Mouse (Mus musculus) right cerebral cortex, adult 2 months (tissue): Measurements from ENCODE around the gene Csf2.
"Not testable (repeated sequence)": the region's sequence is repeated elsewhere in the genome, so short reads cannot be mapped to it uniquely, and the experiment has no call there.

Experiments
- DNase-seq, 2 experiments: peaks; one replicate each; pipeline ENCODE4 v3.0.0; 2021 to 2022; ENCODE audit warnings: low spot score in 2 of 2

Gene Csf2

DNA sequence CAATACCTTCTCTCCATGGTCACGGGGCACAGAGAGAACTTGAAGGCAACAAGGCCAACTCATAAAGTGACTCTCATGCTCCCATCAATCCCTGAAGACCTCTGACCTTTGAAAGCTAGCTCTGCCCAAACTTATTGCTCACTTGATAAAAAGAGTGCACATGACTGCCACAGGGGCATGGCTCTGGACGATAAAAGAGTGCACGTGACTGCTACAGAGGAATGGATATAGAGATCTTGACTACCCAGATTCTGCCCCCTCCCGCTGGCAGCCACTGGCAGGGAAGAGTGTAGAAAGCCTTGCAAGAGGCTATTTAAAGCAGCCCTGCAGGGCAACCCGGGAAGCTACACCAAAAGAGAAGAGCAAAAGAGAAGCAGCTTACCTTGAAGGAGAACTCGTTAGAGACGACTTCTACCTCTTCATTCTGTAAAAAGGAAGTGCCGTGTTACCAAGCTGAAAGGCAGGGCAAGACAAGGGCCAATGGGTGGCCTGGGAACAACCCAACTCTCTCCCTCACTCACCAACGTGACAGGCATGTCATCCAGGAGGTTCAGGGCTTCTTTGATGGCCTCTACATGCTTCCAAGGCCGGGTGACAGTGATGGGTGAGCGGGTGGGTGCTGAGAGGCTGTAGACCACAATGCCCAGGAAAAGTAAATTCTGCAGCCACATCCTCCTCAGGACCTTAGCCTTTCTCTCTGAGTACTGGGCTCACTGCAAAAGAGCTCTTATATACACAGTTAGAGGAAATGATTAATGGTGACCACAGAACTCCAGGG, at the start of gene Csf2:
TSS of gene Csf2 (minus strand) at position 728 of the 778 bp plus-strand sequence.
- no peak for DNase-seq

DNA sequence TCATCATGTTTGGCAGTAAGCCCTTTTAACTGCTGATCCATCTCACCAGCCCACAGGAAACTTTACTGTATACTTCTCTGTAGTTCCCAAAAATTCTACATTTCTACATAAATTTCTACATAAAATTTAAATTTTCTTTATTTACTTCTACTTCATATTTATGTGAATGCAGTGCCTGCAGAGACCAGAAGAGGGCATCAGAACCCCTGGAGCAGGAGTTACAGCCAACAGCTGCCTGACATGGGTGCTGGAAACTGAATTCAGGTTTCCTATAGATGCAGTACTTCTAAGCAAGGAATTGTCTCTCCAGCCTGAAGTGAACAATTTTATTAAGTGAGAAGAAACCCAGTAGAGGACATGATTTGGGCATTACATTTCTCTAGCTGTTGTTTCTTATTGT, 49.3 kb upstream of the Csf2 start:
- DNase-seq, result no peak

DNA sequence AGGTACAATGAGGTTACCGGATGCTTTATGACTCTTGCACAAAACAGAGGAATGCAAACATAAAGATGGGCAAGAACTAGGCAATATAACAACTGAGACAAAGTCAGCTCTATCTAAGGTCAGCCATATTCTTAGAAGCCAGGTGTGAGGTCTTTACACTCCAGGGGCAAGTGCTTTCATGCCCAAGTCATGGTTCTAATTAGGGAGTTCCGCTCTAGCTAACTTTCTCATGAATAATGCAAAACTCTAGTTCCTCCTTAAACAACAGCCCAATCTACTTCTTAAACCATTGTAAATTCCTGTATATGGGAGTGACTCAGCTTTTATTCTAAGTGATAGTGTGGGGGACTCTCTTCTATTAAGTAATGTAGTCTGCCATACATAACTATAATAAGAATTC, 48.0 kb upstream of the Csf2 start:
- not testable (repeated sequence) for DNase-seq

DNA sequence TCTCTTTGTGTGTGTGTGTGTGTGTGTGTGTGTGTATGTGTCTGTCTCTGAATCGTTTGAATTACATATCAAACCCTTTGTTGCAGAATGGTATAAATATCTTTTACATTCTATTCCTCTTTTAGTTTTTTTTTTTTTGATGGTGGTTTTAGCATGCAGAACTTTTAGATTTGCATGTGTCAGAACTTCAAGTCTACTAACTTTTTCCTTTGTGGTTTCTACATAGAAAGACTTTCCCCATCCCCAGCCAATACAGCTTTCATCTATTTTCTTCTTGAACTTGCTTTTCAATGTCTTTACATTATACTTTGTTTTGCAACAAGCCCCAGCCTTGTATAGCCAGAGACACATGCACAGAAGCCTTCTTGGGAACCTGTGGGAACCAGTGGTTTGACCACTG, 47.3 kb upstream of the Csf2 start:
- no peak for DNase-seq

DNA sequence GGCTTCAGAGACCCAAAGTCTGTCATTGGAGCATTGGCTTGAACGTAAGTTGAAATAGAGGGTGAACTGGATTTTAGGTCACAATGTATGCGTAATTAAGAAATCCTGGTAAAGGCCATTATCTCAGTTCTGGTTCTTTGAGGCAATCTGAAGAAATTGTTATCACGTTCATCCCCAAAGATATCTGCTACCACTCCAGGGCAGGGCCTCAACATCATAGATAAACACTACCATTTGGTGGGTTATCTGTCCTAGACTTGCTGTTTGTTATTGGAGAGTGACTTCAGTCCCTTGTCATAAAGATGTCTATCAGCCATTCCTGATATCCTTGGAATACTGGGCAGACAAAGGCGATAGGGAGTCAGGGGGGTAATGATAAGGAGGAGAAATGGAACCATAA, 46.5 kb upstream of the Csf2 start:
- no peak for DNase-seq

DNA sequence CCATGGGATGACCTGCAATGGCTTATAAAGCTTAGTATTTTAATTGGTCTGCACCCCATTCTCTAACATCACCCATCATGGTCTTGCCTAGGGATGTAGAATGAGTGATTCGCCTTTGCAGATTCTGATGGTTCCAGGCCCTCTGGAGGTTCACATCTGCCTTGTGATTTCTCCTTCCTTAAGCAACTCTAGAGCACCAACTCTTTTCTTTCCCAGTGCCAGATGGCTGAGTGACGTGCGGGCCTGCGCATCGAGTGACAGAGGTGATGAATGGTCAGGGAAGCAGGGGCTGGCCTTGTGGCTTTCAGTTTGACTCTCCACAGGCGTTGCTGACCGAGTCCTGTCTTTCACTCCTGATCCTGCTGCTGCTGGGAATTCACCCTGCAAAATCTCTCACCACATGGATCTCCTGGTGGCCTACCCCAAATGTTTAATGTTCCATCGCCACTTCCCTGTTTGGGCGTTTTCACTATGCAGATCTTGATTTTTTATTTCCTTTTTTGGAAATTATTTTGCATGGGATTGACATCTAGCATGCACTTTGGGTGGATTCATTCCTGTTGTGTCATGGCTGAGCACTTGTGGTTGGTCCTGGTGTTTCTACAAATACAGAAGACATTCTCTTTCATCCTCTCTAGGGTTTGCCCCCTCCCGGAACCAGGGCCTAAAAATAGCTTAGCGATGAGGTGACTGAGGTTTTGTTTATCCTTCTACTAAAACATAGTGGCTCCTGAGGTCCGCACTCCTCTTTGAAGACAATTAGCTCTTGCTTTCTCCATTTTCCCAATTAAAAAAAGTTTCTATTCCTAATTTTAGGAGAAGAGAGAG, 44.7 kb upstream of the Csf2 start:
- DNase-seq, result no peak

DNA sequence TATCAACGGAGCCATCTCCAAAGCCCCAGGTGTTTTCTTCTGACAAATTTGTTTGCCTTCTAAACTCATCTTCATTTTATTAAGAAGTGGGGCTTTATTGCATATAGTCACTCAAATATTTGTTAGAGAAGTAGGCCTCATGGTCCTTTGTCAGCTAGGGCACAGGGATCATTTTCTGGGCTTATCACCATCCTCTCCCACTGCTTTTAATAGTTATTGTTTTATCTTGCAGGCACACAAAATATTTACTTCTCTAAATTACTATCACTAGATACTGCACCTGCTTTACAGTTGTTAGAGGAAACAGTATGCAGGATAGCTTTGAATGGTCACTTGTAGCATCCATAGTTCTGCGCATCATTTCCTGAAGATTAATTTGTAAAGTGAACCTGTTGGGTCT, 42.7 kb upstream of the Csf2 start:
- DNase-seq, result no peak

DNA sequence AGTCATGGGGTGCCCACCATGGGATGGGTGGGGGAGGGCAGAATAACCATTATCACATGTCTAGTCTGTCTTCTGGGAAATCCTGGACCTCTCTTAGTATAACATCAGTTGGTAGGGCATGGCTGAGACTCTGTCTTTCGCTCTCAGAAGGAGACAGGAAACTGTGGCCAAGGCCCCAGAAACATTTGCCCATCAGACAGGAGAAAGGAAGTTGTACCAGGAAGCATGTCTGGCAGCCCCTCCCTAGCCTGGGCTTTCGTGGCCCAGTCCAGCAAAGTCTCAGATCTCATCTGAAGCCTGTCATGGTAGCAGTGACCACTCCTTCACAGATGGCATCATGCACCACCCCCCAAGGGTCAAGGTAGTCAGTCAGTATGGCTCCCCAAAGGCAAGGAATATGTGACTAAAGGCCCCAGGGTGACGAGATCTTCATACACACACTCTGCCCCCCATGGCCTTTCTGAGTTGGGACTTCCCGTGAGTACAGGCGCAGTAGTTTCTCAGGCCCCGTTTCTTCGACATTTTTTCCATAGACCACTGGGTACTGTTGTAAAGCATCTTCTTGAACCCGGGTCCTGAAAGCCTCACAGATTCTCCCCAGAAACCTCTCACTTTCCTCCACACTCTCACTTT, 38.5 kb upstream of the Csf2 start:
- DNase-seq, result no peak

DNA sequence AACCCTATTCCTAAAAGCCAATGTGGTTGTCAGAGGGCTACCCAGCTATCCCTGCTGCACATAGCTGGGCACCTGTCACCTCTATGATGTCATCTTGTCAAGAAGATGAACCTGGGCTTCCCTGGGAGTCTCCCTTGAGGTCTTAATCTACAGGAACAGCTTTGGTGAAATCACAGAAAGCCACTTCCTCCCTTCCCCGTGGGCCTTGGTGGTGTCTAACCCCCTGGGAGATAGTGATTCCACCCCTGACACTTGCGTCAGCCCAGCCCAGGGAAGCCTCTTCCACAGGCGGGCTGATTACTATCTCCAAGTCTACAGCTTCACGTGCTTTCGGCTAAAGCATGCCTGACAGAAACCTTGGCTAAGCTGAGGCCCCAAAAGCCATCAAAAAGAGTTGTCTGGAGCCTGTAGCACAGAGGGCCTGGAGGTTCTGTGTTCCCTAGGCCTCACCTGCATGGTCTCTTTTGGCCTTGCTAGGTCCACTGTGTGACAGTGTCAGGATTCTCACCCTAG, 22.0 kb upstream of the Csf2 start:
- DNase-seq, result no peak

DNA sequence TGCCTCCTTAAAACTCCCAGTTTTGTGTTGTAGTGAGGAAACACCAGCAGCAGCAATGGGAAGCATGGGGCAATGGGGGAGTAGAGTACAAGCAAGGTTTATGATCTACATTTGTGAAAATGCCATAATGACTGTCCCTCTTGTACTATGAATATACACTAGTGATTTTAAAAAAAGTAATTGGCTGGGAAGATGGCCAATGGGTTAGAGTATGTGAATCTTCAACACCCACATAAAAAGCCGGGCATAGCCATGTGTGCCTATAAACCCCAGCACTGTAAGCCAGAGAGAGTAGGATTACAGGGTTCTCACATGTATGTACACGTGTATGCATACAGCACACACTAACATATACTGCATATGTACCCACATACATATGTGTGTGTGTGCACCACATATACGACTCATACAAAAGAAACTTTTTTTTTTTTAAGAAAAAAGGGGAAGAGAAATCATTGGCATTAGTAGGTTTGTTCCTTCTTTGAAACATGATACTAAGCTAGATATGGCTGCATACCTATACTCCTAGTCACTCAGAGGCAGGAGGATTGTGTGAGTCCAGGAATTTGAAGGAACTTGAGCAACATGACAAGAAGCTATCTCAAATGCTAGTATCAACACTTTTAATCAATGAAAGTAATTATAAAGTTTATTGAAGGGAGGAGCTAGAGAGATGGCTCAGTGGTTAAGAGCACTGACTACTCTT, 19.9 kb upstream of the Csf2 start:
- no peak for DNase-seq

DNA sequence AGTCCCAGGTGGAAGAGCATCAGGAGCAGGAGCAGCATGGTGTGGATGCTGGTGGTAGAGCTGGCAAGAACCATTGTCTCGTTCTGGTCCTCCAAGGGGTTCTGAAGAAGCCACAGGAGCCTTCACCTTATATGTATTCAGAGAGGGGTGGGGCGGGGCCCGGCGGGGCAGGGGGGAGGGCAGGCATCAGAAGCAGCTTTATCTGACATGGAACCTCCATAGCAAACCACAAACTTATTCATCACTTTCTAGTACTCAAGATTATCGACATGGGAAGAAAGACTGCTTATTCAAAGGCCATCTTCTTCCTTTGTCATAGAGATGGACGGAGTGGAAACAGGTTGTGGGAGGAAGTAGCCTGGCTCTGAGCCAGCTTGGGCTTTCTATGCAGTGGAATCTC, 17.7 kb upstream of the Csf2 start, which contains the start of gene Il3:
TSS of gene Il3 (minus strand) at position 101 of the 400 bp plus-strand sequence.
- DNase-seq, result no peak

DNA sequence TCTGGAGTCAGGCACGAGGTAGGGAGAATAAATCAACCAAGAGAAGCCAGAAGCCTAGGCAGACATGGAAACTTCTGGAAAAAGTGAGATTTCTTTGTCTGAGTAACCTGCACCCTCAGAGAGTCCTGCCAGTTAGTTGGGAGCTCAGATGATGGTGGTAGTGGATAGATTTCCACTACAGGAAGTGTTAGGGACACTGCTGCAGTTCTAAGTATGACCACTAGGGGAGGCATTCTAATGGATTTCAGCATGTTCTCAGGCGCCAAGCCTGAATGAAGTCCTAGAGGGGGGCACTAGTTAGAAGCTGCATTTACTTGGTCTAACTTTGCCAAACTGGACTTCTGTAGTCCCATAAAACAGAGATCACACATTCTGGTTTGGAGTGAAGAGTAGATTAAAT, 15.1 kb upstream of the Csf2 start:
- DNase-seq, result peak; percentile 53 to 73

DNA sequence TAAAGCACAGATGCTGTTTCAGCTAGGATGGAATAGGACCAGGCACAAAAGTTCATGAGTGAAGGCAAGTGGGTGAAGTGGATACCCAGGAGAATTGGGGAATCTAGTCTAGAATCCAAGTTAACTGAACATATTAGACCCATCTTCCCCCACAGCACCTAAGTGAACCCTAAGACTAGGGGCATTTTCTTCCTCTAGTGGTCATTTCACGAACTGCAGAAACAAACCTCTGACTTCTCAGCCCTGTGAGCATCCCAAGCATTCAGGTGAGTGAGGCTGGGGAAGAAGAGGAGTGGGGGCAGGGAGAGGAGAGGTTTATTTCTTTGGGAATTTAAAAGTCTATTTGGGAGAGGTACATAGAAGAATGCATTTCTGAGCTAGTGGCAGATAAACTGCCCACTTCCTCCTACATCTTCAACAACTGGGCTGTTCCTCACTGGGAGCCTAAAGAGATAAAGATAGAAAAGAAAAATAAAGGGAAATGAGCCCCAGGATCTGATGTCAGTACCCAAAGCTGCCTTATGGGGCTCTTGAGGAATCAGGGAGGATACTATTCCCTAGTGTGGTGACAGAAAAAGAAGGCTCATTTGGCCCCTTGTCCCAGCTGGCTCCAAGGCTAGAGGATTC, 14.1 kb upstream of the Csf2 start:
- DNase-seq, result no peak

DNA sequence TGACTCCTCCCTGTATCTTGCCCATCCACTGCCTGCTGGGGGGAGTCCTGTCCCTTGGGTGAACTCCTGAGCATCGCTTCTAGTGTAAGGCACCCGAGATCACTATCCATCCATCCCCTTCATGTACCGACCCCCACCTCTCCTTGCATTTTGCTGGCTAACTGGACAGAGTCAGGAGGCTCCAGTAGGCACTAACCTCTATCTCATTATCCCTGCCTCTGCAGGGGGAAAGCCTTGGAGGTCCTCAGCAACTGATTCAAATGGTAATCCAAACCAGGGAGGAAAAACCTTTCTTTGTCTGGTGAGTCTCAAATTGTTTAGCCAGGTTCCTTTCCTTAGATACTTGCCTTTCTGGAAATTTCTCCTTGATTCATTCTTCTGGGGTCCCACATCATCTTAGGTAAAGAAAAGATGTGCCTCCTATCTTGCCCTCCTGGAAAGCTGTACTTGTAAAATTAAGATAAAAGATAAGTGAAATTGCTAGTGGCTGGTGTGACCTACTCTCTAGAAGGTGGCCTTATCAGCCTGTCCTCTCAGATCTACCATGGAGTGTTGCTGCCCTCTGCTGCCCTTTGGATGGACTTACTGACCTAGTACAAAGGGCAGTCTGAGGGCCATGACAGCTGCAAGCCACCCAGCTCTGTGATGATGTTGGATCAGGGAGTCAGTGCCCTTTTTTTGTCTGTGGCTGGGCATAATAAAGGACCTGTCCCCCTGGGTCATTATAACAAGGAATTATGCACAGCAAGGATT, 7.3 kb upstream of the Csf2 start:
- peak; percentile 64 to 73 for DNase-seq

DNA sequence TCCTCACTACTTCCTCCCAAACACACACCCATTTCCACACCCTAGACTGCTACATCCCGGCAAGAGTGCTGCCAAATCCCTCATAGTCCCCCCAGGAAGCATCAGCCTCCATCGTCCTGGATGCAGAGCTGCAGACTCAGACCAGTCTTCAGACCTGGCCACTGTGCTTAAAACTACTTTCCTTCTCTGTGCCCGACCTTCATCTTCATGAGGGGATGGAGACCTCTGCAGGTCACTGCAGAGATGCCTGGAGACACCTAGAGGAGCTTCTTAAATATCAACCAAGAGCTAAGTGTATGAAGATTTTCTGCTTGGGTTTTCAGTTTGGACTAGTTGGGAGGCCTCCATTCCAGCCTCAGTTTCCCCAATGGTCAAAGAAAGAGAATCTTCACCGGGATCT, 4.6 kb upstream of the Csf2 start:
- no peak for DNase-seq

DNA sequence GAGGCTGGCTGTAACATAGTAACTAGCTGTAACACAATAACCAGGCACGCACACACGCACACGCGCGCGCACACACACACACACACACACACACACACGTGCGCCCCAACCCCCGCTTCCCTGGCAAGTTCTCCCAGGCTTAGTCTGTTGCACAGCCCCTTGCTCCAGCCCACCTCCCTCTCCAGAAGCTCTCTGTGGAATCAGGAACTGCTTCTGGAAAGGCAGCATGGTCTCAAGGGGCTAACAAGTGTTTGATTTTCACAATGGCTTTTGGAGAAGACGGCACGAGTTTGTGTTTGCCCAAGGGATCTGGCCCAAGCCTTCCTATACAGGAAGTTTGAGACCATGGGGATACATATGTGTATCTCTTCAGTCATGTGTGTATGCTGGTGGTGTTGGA, 1.1 kb upstream of the Csf2 start:
- no peak for DNase-seq

DNA sequence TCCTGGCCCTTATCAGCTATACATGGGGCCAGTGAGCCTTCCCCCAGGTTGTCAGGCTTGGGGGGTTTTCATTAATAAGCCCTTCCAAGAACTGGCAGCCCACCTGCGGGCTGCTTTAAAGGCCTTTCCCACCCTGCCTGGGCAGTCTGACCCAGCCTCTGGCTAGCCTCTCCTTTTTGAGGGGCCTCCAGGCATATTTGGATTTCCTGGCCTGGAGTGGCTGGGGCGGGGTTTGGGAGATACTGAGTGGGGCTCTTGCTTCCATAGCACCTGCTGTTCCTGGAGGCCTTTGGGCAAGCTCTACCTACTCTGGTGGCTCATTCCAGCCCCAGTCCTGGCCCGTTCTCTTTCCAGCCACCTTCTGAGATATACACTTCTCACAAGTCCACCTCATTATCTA, 281 bp upstream of the Csf2 start:
- DNase-seq, result no peak

DNA sequence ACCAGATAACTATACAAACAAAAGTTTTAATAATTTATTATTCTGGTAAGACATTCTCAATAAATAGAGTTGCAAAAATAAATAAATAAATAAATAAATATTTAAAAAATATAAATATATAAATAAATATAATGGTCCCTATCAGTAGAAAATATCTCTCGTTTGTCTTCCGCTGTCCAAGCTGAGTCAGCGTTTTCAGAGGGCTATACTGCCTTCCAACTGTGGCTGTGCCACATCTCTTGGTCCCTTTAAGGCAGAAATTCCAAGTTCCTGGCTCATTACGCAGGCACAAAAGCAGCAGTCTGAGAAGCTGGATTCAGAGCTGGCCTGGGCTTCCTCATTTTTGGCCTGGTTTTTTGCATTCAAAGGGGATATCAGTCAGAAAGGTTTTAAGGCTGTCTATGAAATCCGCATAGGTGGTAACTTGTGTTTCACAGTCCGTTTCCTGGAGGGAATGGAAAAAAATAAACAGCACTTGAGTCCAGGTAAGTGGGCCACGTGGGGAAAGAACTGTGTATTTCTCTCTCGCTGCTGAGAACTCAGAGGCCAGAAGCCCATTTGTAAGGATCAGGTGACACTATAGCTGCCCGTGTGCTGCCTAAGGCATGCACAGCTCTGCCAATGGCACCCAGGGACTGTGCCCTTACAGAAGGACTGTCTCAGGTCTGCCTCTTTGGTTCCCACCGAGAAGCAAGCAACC, 2.1 kb downstream of the Csf2 start:
- DNase-seq, result no peak

DNA sequence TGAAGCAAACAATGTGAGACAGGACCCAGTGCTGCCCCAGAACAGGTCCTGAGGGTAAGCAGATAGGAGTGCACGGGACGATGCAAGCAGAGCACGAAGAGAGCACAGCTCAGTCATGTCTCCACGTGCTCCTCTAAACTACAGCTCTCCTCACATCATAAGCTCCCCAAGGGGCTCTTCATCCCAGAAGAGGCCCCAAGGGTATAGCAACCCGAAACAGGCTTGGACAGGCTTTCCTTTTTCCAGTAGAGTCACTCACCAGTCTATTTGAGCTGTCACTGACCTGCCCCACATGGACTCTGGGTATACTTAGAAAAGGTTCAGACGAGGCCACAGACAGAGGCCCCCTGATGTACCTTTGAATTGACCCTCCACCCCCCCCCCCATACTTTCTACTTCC, 5.0 kb downstream of the Csf2 start:
- no peak for DNase-seq

DNA sequence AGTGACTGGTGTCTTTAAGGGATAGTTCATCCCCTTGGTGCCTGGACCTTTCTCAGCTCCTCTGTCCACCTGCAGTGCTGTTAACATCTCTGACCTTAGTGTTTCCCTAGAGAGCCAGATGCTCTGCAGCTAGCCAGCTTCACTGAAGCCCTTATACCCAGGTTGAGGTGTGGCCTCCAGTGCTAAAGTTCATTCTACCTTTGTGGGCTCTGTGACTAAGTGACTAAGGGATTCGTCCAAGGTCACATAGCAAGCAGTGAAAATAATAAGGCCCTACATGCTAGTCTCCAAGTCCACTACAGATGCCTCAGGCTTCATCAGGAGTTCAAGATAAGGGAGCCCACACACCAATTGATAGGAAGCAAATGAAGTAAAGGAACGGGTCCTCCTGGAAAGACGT, 7.0 kb downstream of the Csf2 start:
- no peak for DNase-seq
